Mouse (Mus musculus) myocyte (in vitro differentiated cells): Measurements from ENCODE around the gene Mxi1. TPM values are rescaled to one million over a fixed set of nuclear protein-coding genes. Genes with fewer than 3 reads are reported as not detected.
"Not testable (repeated sequence)": the region's sequence is repeated elsewhere in the genome, so short reads cannot be mapped to it uniquely, and the experiment has no call there.

Source experiments
- H3K27me3 ChIP-seq: one replicate; pipeline ENCODE4 v1.6.1; 2011; ENCODE audit not compliant: control insufficient read depth, insufficient read depth, insufficient read length
- H3K36me3 ChIP-seq: one replicate; pipeline ENCODE4 v1.6.1; 2011; ENCODE audit not compliant: control insufficient read depth, insufficient read depth
- H3K4me2 ChIP-seq: one replicate; pipeline ENCODE4 v1.6.1; 2011; ENCODE audit warnings: low read depth, control low read depth
- H3K4me3 ChIP-seq: one replicate; pipeline ENCODE4 v1.5.1; 2011; ENCODE audit warnings: mild to moderate bottlenecking, control low read depth, moderate library complexity
- H3K79me2 ChIP-seq: one replicate; pipeline ENCODE4 v1.6.1; 2011; ENCODE audit not compliant: control insufficient read depth, insufficient read depth
- H3ac ChIP-seq: one replicate; pipeline ENCODE4 v1.6.1; 2011; ENCODE audit not compliant: control insufficient read depth, insufficient read length
- CEBPB ChIP-seq: IDR thresholded peaks from 2 replicates; pipeline ENCODE4 v1.6.1; 2011; ENCODE audit warnings: mild to moderate bottlenecking, moderate library complexity; ENCODE audit not compliant: poor library complexity, insufficient read depth, severe bottlenecking
- E2F4 ChIP-seq: IDR thresholded peaks from one replicate; pipeline ENCODE4 v1.6.1; 2011; ENCODE audit warnings: mild to moderate bottlenecking, control low read depth, moderate library complexity; ENCODE audit not compliant: insufficient read depth
- MAX ChIP-seq: IDR thresholded peaks from one replicate; pipeline ENCODE4 v1.6.1; 2011; ENCODE audit warnings: low read depth, mild to moderate bottlenecking, control low read depth
- MYOD1 ChIP-seq, 3 experiments: IDR thresholded peaks; one replicate each; pipeline ENCODE4 v1.6.1; 2011; ENCODE audit warnings: control low read depth in 2 of 3, low read depth in 2 of 3, mild to moderate bottlenecking in 2 of 3, moderate library complexity in 1 of 3; ENCODE audit not compliant: insufficient read length in 2 of 3, control insufficient read depth in 1 of 3
- MYOG ChIP-seq, 3 experiments: IDR thresholded peaks; one replicate each; pipeline ENCODE4 v1.6.1; 2011; ENCODE audit warnings: control low read depth in 2 of 3, low read depth in 2 of 3, mild to moderate bottlenecking in 2 of 3; ENCODE audit not compliant: insufficient read length in 2 of 3, control insufficient read depth in 1 of 3, insufficient read depth in 1 of 3
- POLR2A ChIP-seq: IDR thresholded peaks from one replicate; pipeline ENCODE4 v1.6.1; 2011; ENCODE audit warnings: low read depth, mild to moderate bottlenecking, control low read depth, moderate library complexity; ENCODE audit not compliant: insufficient read length
- POLR2AphosphoS2 ChIP-seq: IDR thresholded peaks from one replicate; pipeline ENCODE4 v1.6.1; 2011; ENCODE audit warnings: low read depth, control low read depth; ENCODE audit not compliant: insufficient read length
- REST ChIP-seq: IDR thresholded peaks from one replicate; pipeline ENCODE4 v1.6.1; 2011; ENCODE audit warnings: mild to moderate bottlenecking, control low read depth, moderate library complexity; ENCODE audit not compliant: insufficient read depth, insufficient read length
- SRF ChIP-seq: IDR thresholded peaks from one replicate; pipeline ENCODE4 v1.6.1; 2011; ENCODE audit warnings: low read depth; ENCODE audit not compliant: control insufficient read depth, insufficient read length
- TCF12 ChIP-seq: IDR thresholded peaks from one replicate; pipeline ENCODE4 v1.6.1; 2011; ENCODE audit warnings: mild to moderate bottlenecking, control low read depth; ENCODE audit not compliant: poor library complexity, insufficient read depth, severe bottlenecking
- TCF3 ChIP-seq: IDR thresholded peaks from one replicate; pipeline ENCODE4 v1.6.1; 2011; ENCODE audit warnings: low read depth, control low read depth; ENCODE audit not compliant: insufficient read length
- USF1 ChIP-seq: IDR thresholded peaks from one replicate; pipeline ENCODE4 v1.6.1; 2011; ENCODE audit warnings: low read depth, mild to moderate bottlenecking, control low read depth, moderate library complexity
- polyA plus RNA-seq: library from polyadenylated mRNA; unstranded; fragments of >200 nt; fragmentation: generic; extraction: Trizol; gene quantifications from one replicate; pipeline ENCODE4 v1.2.1, GENCODE M21; 2012; ENCODE audit warnings: missing spikeins

Mxi1 gene
- polyA plus RNA-seq, 1 experiment: 11.9 TPM

- H3K27me3 ChIP-seq: no peaks in the 10 kb centered on the region
- H3K4me3 ChIP-seq: no peak overlapping the region
- TF ChIP-seq TCF3: no peak
- TF ChIP-seq MAX: no peak
- TF ChIP-seq E2F4: no peak
- no peak for TF ChIP-seq POLR2A
- TF ChIP-seq CEBPB: no peak
- no peak for TF ChIP-seq USF1
- no peak for TF ChIP-seq MYOG (IDR thresholded peaks at IDR 0.05; ENCODE audit: control insufficient read depth in 1 of 3, insufficient read depth in 1 of 3, insufficient read length in 2 of 3, low read depth in 2 of 3)
- no peak for TF ChIP-seq MYOD1 (IDR thresholded peaks at IDR 0.05; ENCODE audit: control insufficient read depth in 1 of 3, insufficient read length in 2 of 3, low read depth in 2 of 3)
- no peak for TF ChIP-seq REST
- no peak for TF ChIP-seq SRF
- no peak for TF ChIP-seq TCF12
- no peak for TF ChIP-seq POLR2AphosphoS2
- H3K36me3 ChIP-seq: peaks cover 4% of the 10 kb centered on the region
- no peak overlapping the region for H3K4me2 ChIP-seq
- H3K79me2 ChIP-seq: peaks cover 24% of the 10 kb centered on the region
- no peak overlapping the region for H3ac ChIP-seq
These were observed 83.3 kb downstream of the Mxi1 start for GRCm38 (mm10) chr19:53393646-53394045.

- TF ChIP-seq SRF (peak; percentile 56), E2F4 (no peak), USF1 (no peak), MYOG (IDR thresholded peaks at IDR 0.05; ENCODE audit: control insufficient read depth in 1 of 3, insufficient read depth in 1 of 3, insufficient read length in 2 of 3, low read depth in 2 of 3) (no peak), TCF12 (no peak)
- no peak overlapping the region for H3K4me2 ChIP-seq
- no peak overlapping the region for H3K4me3 ChIP-seq
These were observed 84.2 kb downstream of the Mxi1 start for GRCm38 (mm10) chr19:53394552-53394951.

GRCm38 (mm10) chr19:53394956-53395355 lies 84.6 kb downstream of the Mxi1 start:
- H3K79me2 ChIP-seq: peaks cover 11% of the 10 kb centered on the region
- H3K4me2 ChIP-seq, H3K36me3 ChIP-seq, H3K4me3 ChIP-seq, H3K27me3 ChIP-seq, H3ac ChIP-seq: not testable (repeated sequence)

More at GRCm38 (mm10) chr19:53394552-53394951, 84.2 kb downstream of the Mxi1 start:
- Histone ChIP-seq H3K79me2 (peaks cover 15% of the 10 kb centered on the region), H3K27me3 (no peaks in the 10 kb centered on the region), H3K36me3 (no peaks in the 10 kb centered on the region), H3ac (no peak overlapping the region)

- not testable (repeated sequence) for H3ac ChIP-seq, H3K27me3 ChIP-seq, H3K79me2 ChIP-seq, H3K4me3 ChIP-seq, H3K36me3 ChIP-seq, H3K4me2 ChIP-seq
These were observed 85.5 kb downstream of the Mxi1 start for GRCm38 (mm10) chr19:53395805-53396204.

- Histone ChIP-seq H3K79me2 (no peaks in the 10 kb centered on the region), H3ac (no peak overlapping the region), H3K27me3 (no peaks in the 10 kb centered on the region), H3K4me2 (no peak overlapping the region), H3K36me3 (no peaks in the 10 kb centered on the region), H3K4me3 (no peak overlapping the region)
- no peak for TF ChIP-seq USF1
- no peak for TF ChIP-seq TCF12
- no peak for TF ChIP-seq E2F4
- no peak for TF ChIP-seq MYOD1 (IDR thresholded peaks at IDR 0.05; ENCODE audit: control insufficient read depth in 1 of 3, insufficient read length in 2 of 3, low read depth in 2 of 3)
- no peak for TF ChIP-seq REST
- no peak for TF ChIP-seq POLR2A
- no peak for TF ChIP-seq SRF
- TF ChIP-seq CEBPB: no peak
- TF ChIP-seq POLR2AphosphoS2: no peak
- TF ChIP-seq MYOG (IDR thresholded peaks at IDR 0.05; ENCODE audit: control insufficient read depth in 1 of 3, insufficient read depth in 1 of 3, insufficient read length in 2 of 3, low read depth in 2 of 3): no peak
- TF ChIP-seq MAX: no peak
- no peak for TF ChIP-seq TCF3
These were observed 87.3 kb downstream of the Mxi1 start for GRCm38 (mm10) chr19:53397451-53398233.
